Mouse (Mus musculus) C3H10T1/2 (cell line): Measurements from ENCODE around the gene Olfr196. TPM values are rescaled to one million over a fixed set of nuclear protein-coding genes. Genes with fewer than 3 reads are reported as not detected.

Source experiments
- polyA plus RNA-seq, 2 experiments: library from polyadenylated mRNA; unstranded; fragments of >200 nt; fragmentation: generic; extraction: Trizol; gene quantifications; one replicate each; pipeline ENCODE4 v1.2.1; 2012; ENCODE audit warnings: missing spikeins in 2 of 2

The Olfr196 gene
- not detected for polyA plus RNA-seq

DNA sequence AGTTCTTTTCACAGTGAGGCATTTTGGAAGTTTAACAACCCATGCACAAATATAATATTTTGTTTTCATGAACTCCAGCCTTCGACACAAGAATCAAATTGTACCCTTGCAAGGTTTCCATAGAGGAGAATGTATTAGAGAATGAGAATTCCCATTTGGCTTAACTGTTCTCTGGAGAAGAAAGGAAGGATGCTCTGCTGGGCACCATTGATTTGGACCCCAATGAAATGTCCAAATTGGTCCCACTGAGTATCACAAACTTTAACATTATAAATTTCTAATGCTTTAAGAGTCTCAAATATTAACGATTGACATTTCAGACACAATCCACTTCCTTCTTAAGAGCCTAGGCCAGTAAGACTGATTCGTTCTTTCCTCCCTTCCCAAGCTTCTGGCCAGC is at the start of gene Olfr196:
TSS of gene Olfr196 (minus strand) at position 101 of the 400 bp plus-strand sequence.

DNA sequence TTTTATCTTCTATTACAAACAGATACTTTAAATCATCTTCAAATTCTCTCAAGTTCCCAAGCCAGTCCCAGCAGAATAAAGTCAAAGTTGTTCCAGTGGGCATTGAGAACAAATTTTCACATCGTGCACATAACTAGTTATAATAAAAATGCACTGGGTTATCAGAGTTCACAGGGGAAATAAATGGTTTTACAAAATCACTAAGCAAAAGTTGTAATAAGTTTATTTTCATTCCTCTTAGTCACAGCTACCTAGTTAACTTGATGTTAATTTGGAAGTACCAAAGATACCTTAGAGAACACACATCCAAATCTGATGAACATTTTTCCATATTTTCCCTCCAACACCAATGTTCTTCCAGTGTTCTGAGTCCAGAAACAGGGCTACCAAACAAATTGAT is 49.4 kb upstream of the Olfr196 start, which contains the start of gene Olfr199:
TSS of gene Olfr199 (minus strand) at position 101 of the 400 bp plus-strand sequence.

DNA sequence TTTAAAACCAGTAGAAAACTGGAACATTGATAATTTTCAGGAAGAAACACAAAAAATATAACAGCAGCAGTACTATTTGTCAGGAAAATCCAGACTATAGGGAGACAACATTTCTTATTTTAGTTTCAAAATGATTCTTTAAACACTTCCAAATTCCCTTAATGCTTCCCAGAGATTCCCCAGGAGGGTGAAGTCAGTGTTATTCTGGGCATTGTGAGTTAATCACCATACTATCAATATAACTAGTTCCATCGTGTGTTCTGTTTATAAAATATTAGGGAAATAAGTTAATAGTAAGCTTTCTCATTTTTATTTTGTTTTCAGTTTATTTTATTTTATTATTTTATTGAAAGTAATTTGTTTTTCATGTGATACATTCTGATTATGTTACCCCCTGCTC is 33.2 kb upstream of the Olfr196 start, which contains the start of gene Olfr198:
TSS of gene Olfr198 (minus strand) at position 101 of the 400 bp plus-strand sequence.

DNA sequence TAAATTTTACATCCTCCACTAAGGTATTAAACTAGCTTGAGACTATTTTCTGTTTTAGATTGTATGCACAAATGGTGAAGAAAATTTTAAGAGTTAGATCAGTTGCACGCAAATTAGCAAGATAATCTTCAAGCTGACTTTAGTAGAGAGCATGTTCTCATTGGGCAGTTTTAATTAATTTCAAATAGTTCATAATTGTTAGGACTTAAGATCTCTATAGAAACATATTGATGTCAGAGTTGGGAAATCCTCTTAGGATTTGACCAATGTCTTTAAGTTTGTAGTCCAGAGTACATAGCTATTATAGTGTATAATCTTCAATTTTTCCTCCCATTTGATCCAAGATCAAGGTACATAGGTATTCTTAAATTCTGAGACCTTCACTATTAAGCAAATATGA is 23.5 kb downstream of the Olfr196 start, which contains the start of gene Olfr195:
TSS of gene Olfr195 (plus strand) at position 301 of the 400 bp plus-strand sequence.

DNA sequence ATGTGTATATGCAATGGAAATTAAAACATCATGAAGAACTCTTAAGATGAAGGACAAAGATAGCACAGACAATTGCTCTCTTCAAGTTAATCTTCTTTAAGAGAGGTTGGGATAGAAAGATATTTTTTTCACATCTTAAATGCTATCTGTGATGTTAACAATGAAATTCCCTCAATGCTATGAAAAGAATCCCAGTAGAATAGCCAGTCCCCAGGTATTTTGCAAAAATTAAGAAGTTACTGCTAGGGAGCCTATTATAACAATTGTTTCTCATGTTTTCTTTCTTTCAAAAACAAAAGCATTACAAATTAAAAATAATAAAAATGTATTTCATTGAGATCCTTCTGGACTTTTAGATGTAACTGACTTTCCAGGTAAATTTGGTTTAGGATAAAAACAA is 49.3 kb downstream of the Olfr196 start, which contains the start of gene Olfr194:
TSS of gene Olfr194 (minus strand) at position 101 of the 400 bp plus-strand sequence.

Other genes with a start within 250 kb of the Olfr196 start
- gene Olfr181, start 241.7 kb downstream of the Olfr196 start, polyA plus RNA-seq = not detected
- not detected for gene Olfr180, start 241.1 kb downstream of the Olfr196 start, polyA plus RNA-seq
- gene Olfr183, start 175.1 kb downstream of the Olfr196 start, polyA plus RNA-seq = not detected
- not detected for gene Olfr186, start 140.2 kb downstream of the Olfr196 start, polyA plus RNA-seq
- not detected for gene Olfr187, start 130.7 kb downstream of the Olfr196 start, polyA plus RNA-seq
- gene Olfr190, start 92.4 kb downstream of the Olfr196 start, polyA plus RNA-seq = not detected
- gene Olfr191, start 80.6 kb downstream of the Olfr196 start, polyA plus RNA-seq = not detected
- not detected for gene Olfr193, start 58.6 kb downstream of the Olfr196 start, polyA plus RNA-seq
- not detected for gene Olfr194, start 49.4 kb downstream of the Olfr196 start, polyA plus RNA-seq
- gene Olfr195, start 23.4 kb downstream of the Olfr196 start, polyA plus RNA-seq = not detected
- gene Olfr198, start 33.1 kb upstream of the Olfr196 start, polyA plus RNA-seq = not detected
- gene Olfr199, start 49.3 kb upstream of the Olfr196 start, polyA plus RNA-seq = not detected
- not detected for gene Olfr201, start 102.2 kb upstream of the Olfr196 start, polyA plus RNA-seq
- not detected for gene Olfr202, start 116.3 kb upstream of the Olfr196 start, polyA plus RNA-seq
- not detected for gene Olfr203, start 128.4 kb upstream of the Olfr196 start, polyA plus RNA-seq
- gene Olfr204, start 147.8 kb upstream of the Olfr196 start, polyA plus RNA-seq = not detected
- not detected for gene Olfr205, start 160.7 kb upstream of the Olfr196 start, polyA plus RNA-seq
- gene Olfr206, start 178.8 kb upstream of the Olfr196 start, polyA plus RNA-seq = not detected
- not detected for gene Olfr209, start 193.5 kb upstream of the Olfr196 start, polyA plus RNA-seq
- gene Gabrr3, start 236.9 kb upstream of the Olfr196 start, polyA plus RNA-seq = not detected